Mouse (Mus musculus) heart, postnatal 36 days (tissue): ENCODE data around the gene Acot1. TPM values are rescaled to one million over a fixed set of nuclear protein-coding genes. Genes with fewer than 3 reads are reported as not detected.

ENCODE experiments used
- DNase-seq, 2 experiments: peaks; one replicate each; pipeline ENCODE4 v3.0.0; 2021 to 2022
- intact Hi-C: fragments of 180-260 bp; cut with DNase I; formaldehyde crosslinking; loops from one replicate; pipeline ENCODE4 v1.15.1; 2025
- total RNA-seq, 2 experiments: library from RNA; stranded (reverse); gene quantifications; 2 replicates each; pipeline ENCODE4 v1.2.3; 2021

Acot1 gene
- total RNA-seq, 2 experiments from 2014 or later, result 75.0 to 91.8 TPM

GRCm38 (mm10) chr12:84053679-84054391, 44.5 kb downstream of the Acot1 start:
- no peak for DNase-seq
- intact Hi-C loops, result no loop called here

GRCm38 (mm10) chr12:84060946-84061345, 51.7 kb downstream of the Acot1 start:
- DNase-seq, result no peak
- intact Hi-C loops, result loop anchor here (1.0 to 10.0 kb wide), 2 partner anchors 89 to 346 kb away; no protein-coding TSS in a partner anchor

GRCm38 (mm10) chr12:84062336-84062735, 53.0 kb downstream of the Acot1 start:
- intact Hi-C loops, result loop anchor here (10.0 kb wide), 1 partner anchor 348 kb away; no protein-coding TSS in a partner anchor
- DNase-seq, result no peak

GRCm38 (mm10) chr12:84063228-84063627, 53.9 kb downstream of the Acot1 start:
- intact Hi-C loops, result loop anchor here (10.0 kb wide), 1 partner anchor 348 kb away; no protein-coding TSS in a partner anchor
- no peak for DNase-seq

- no peak for DNase-seq
Observed at GRCm38 (mm10) chr12:84063833-84064232, 54.5 kb downstream of the Acot1 start.

GRCm38 (mm10) chr12:84064621-84065020, 55.3 kb downstream of the Acot1 start:
- intact Hi-C loops, result loop anchor here (10.0 kb wide), 1 partner anchor 350 kb away; no protein-coding TSS in a partner anchor
- no peak for DNase-seq

More at GRCm38 (mm10) chr12:84063833-84064232, 54.5 kb downstream of the Acot1 start:
- intact Hi-C loops, result loop anchor here (10.0 kb wide), 1 partner anchor 349 kb away; no protein-coding TSS in a partner anchor

GRCm38 (mm10) chr12:84067752-84068151, 58.5 kb downstream of the Acot1 start:
- no peak for DNase-seq
- intact Hi-C loops, result loop anchor here (10.0 kb wide), 1 partner anchor 353 kb away; no protein-coding TSS in a partner anchor

Other genes with a start within 250 kb of the Acot1 start
- gene Papln, start 245.9 kb upstream of the Acot1 start, total RNA-seq, result 10 to 100 TPM; 10.2 to 11.4 TPM
- 10 to 100 TPM; 31.4 to 36.3 TPM for gene Numb, start 87.6 kb upstream of the Acot1 start, total RNA-seq
- gene Riox1, start 58.9 kb upstream of the Acot1 start, total RNA-seq, result 1 to 10 TPM; 5.0 to 5.3 TPM
- not detected for gene Heatr4, start 24.6 kb upstream of the Acot1 start, total RNA-seq
- gene Acot2, start 21.6 kb upstream of the Acot1 start, total RNA-seq, result 100 to 1,000 TPM; 139 to 166 TPM
- 1 to 10 TPM; 1.2 to 1.3 TPM for gene Acot4, start 28.9 kb downstream of the Acot1 start, total RNA-seq
- under 1 TPM in 1 of 2 experiments, not detected in 1; 0.76 TPM for gene Gm49366, start 29.4 kb downstream of the Acot1 start, total RNA-seq
- gene Acot3, start 42.7 kb downstream of the Acot1 start, total RNA-seq, result 1 to 10 TPM; 1.9 TPM
- not detected for gene Acot5, start 59.8 kb downstream of the Acot1 start, total RNA-seq
- gene Acot6, start 91.2 kb downstream of the Acot1 start, total RNA-seq, result 1 to 10 TPM; 1.7 to 3.3 TPM
- gene Dnal1, start 104.9 kb downstream of the Acot1 start, total RNA-seq, result 1 to 10 TPM; 8.5 to 8.8 TPM
- gene Pnma1, start 139.0 kb downstream of the Acot1 start, total RNA-seq, result under 1 TPM; 0.11 to 0.22 TPM
- 10 to 100 TPM; 15.6 to 15.9 TPM for gene Elmsan1, start 209.4 kb downstream of the Acot1 start, total RNA-seq